Mouse (Mus musculus): ENCODE data around the gene Mrtfa. TPM values are rescaled to one million over a fixed set of nuclear protein-coding genes. Genes with fewer than 3 reads are reported as not detected.
A peak's percentile ranks its signal among the peaks of the same experiment; 100 is the strongest.

Gene Mrtfa
- polyA plus RNA-seq, 1 experiment from 2014 or later: 32.0 TPM

DNA sequence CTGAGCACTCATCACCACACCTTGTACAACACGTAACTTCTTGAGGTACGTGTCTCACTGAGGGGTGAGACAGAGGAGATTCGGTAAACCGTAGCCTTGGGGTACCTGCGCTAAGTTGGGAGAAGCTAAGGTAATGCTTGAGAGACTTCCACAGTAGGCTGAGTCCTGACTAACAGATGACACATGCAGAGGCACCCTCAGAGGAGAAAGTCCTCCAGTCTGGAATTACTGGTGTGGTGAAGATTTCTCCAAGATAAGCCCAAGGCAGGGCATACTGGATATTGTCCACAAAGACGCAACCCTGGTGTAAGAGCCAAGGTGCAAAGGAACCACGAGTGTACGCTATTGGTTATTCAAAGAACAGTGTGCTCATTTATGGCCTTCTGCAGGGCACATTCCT lies 2.3 kb upstream of the Mrtfa start:
- H3K27ac ChIP-seq: no peak overlapping the region
- ATAC-seq: no peak
- peaks cover under 1% of the 10 kb centered on the region; the same call in 1 of the 2 replicates for H3K36me3 ChIP-seq
- H3K4me1 ChIP-seq (replicated peaks): peaks cover 20% of the 10 kb centered on the region
- no peak overlapping the region for H3K4me2 ChIP-seq (replicated peaks)
- no peaks in the 10 kb centered on the region for H3K27me3 ChIP-seq
- no peak overlapping the region for H3K4me3 ChIP-seq (replicated peaks)
- H3K9me3 ChIP-seq: no peaks in the 10 kb centered on the region
- 95% methylated on average over 8 of the region's 8 CpGs for WGBS
- H3K9ac ChIP-seq (replicated peaks): no peak overlapping the region

DNA sequence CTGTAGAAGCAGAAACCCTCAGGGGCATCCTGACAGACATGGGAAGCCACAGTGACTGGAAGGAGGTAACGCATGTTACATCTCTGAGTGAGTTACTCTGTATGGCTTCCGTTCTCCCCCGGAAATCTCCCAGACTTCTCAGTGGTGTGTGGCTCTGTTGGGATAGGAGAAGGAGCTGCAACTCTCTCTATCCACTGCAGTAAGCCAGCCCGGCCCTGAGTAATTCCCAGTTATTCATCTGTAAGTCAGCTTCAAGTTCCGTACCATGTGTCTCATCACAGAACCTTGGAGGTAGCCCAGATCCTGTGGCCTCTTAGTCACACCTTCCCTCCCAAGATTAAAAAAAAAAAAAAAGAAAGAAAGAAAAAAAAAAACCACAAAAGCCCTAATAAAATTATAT lies 1.8 kb upstream of the Mrtfa start:
- Histone ChIP-seq H3K4me1 (replicated peaks) (peaks cover 20% of the 10 kb centered on the region), H3K36me3 (peaks cover 5% of the 10 kb centered on the region; the same call in 1 of the 2 replicates), H3K4me3 (replicated peaks) (no peak overlapping the region), H3K4me2 (replicated peaks) (no peak overlapping the region), H3K27me3 (no peaks in the 10 kb centered on the region), H3K9me3 (no peaks in the 10 kb centered on the region), H3K9ac (replicated peaks) (no peak overlapping the region), H3K27ac (no peak overlapping the region)
- no peak for ATAC-seq
- WGBS: 87% methylated on average over 5 of the region's 5 CpGs

DNA sequence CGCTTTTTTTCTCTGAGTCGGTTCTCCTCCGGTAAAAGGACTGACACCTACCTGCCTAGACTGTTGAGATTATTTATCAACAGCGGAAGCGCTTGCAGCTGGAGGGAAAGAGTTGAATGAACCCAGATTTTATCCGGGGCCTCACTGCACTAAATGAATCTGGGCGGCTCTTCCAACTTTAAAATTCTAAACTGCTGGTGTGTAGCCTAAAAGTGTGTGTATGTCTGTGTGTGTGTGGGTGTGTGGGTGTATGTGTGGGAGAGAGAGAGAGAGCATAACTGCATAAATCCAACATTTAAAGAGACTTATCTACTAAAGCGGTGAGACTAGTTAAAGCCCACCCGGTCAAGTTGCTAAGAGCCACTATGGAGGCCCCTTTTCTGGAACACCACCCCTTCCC lies 746 bp upstream of the Mrtfa start:
- H3K36me3 ChIP-seq: peaks cover 11% of the 10 kb centered on the region; the same call in 1 of the 2 replicates
- H3K27me3 ChIP-seq: no peaks in the 10 kb centered on the region
- peak overlapping the region; percentile 52 for H3K4me2 ChIP-seq (replicated peaks)
- peaks cover 20% of the 10 kb centered on the region for H3K4me1 ChIP-seq (replicated peaks)
- H3K9ac ChIP-seq (replicated peaks): peak overlapping the region; percentile 65; the same call in 1 of the 2 replicates
- H3K27ac ChIP-seq: no peak overlapping the region
- WGBS: 28% methylated on average over 9 of the region's 9 CpGs
- H3K4me3 ChIP-seq (replicated peaks): peak overlapping the region; percentile 96
- ATAC-seq: no peak
- no peaks in the 10 kb centered on the region for H3K9me3 ChIP-seq

DNA sequence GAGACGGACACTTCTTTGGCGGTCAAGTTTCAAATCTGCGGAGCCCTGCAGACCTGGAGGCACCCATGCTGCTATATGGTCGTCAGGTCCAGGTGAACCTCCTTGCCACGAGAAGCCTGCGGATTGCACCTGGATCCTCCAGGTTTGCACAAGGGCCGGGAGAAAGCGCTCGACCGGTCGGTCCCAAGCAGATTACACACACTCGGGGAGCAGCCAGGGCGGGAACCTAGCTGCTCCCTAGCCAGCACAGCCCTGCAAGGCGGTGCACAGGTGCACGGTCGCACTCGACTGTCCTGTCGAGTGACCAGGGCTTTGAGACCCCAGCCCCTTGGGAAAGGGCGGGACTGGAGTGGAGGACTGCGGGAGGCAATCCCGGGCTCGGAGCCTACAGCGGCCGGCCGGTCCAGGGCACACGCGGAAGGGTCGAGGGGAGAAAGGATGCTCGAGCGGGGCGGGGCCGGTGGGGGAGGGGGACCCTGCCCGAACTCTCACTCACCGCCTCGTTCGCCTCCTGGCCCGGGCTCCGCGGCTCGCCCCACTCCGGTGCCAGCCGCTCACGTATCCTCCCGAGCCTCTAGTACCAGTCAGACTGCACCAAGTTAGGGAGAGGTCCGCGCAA lies 437 bp downstream of the Mrtfa start:
- no peaks in the 10 kb centered on the region for H3K27me3 ChIP-seq
- H3K27ac ChIP-seq: peak overlapping the region; percentile 83
- H3K36me3 ChIP-seq: peaks cover 11% of the 10 kb centered on the region; the same call in 1 of the 2 replicates
- H3K4me2 ChIP-seq (replicated peaks): peak overlapping the region; percentile 68
- peaks cover 20% of the 10 kb centered on the region for H3K4me1 ChIP-seq (replicated peaks)
- no peaks in the 10 kb centered on the region for H3K9me3 ChIP-seq
- H3K9ac ChIP-seq (replicated peaks): peak overlapping the region; percentile 94
- H3K4me3 ChIP-seq (replicated peaks): peak overlapping the region; percentile 96
- no peak for ATAC-seq
- under 1% methylated on average over 46 of the region's 46 CpGs for WGBS

DNA sequence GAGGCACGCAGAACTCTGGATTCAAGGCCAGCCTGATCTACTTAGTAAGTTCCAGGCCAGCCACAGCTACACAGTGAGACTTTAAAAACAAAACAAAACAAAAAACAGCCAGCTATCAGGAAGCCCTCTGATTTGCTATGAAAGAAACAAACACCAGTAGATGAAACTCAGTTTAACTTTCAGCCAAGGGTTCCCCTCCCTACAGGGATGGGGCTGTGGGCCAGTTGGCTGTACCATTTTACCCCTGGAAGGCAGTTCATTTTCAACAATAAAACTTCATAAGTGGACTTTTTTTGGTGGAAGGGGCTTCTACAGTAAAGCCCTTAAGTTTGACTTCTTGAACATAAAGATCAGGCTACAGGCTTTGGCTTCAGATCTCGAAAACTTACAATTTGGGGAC lies 1.5 kb downstream of the Mrtfa start:
- Histone ChIP-seq H3K9ac (replicated peaks) (peak overlapping the region; percentile 94), H3K4me1 (replicated peaks) (peaks cover 20% of the 10 kb centered on the region)
- 93% methylated on average over 2 of the region's 2 CpGs for WGBS

DNA sequence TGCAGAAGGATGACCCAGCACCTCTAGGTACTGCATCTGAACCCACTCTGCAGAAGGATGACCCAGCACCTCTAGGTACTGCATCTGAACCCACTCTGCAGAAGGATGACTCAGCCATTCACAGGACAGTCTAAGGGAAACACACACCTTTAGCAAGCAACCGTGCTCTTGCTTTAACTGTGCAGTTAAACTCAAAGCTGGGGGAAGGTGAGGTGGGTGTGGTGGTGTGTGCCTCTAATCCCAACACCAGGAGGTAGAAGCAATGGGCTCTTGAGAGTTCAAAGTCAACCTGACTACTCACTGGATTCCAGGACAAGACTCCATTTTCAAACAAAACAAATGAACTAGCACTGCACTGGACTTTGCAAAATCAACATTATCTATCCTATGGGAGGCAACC lies 5.6 kb downstream of the Mrtfa start:
- WGBS: 100% methylated on average over 1 of the region's 1 CpGs
- ATAC-seq: no peak
- no peak overlapping the region for H3K27ac ChIP-seq
- H3K4me2 ChIP-seq (replicated peaks): no peak overlapping the region
- peaks cover 19% of the 10 kb centered on the region for H3K4me1 ChIP-seq (replicated peaks)
- no peak overlapping the region for H3K4me3 ChIP-seq (replicated peaks)
- H3K36me3 ChIP-seq: peaks cover 11% of the 10 kb centered on the region; the same call in 1 of the 2 replicates
- H3K9me3 ChIP-seq: no peaks in the 10 kb centered on the region
- no peak overlapping the region for H3K9ac ChIP-seq (replicated peaks)
- no peaks in the 10 kb centered on the region for H3K27me3 ChIP-seq

More for the DNA sequence above, 1.5 kb downstream of the Mrtfa start:
- H3K27me3 ChIP-seq: no peaks in the 10 kb centered on the region
- no peak for ATAC-seq
- no peaks in the 10 kb centered on the region for H3K9me3 ChIP-seq
- H3K4me3 ChIP-seq (replicated peaks): peak overlapping the region; percentile 96
- peak overlapping the region; percentile 68 for H3K4me2 ChIP-seq (replicated peaks)
- H3K27ac ChIP-seq: no peak overlapping the region
- peaks cover 11% of the 10 kb centered on the region; the same call in 1 of the 2 replicates for H3K36me3 ChIP-seq

DNA sequence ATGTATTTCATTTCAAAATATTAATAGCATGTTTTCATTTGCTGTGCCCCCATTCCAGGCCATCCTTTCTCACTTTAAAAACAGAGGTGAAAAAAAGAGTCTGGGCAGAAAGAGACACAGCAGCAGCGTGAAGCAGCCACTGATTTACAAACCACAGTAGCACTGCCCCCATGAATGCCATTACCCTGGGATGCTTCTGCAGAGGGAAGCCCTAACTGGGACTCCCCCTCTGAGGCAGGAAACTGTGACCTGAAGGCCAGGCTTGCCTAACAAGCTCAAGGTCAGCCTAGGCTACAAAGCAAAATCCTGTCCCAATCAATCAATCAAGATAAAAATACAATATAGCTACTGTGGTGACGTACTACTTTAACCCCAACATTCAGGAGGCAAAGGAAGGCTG lies 9.3 kb downstream of the Mrtfa start:
- no peak for ATAC-seq
- H3K9me3 ChIP-seq: no peaks in the 10 kb centered on the region
- no peak overlapping the region for H3K4me3 ChIP-seq (replicated peaks)
- no peak overlapping the region for H3K9ac ChIP-seq (replicated peaks)
- H3K4me2 ChIP-seq (replicated peaks): no peak overlapping the region
- peaks cover 13% of the 10 kb centered on the region; the same call in 1 of the 2 replicates for H3K4me1 ChIP-seq (replicated peaks)
- WGBS: 82% methylated on average over 2 of the region's 2 CpGs
- H3K27me3 ChIP-seq: no peaks in the 10 kb centered on the region
- H3K27ac ChIP-seq: no peak overlapping the region
- H3K36me3 ChIP-seq: no peaks in the 10 kb centered on the region

DNA sequence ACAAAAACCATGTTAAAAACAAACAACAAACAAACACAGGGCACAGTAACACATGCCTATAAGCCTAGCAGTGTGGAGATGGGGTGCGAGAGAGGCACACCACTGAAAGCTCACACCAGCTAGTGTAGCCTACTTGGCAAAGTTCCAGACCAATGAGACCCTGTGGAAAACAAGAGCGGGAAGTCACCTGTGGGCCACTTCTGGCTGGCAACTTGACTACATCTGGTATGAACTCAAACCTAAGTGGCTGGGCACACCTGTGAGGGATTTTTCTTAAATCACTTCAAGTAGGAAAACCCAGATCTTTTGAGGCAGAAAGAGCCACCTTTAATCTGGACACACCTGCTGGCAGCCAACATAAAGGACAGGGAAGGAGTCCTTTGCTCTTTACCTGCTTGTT lies 11.0 kb downstream of the Mrtfa start:
- 0 out of 2 replicates have a peak, but pooled peaks cover 3% of the 10 kb centered on the region for H3K36me3 ChIP-seq
- no peak for ATAC-seq

DNA sequence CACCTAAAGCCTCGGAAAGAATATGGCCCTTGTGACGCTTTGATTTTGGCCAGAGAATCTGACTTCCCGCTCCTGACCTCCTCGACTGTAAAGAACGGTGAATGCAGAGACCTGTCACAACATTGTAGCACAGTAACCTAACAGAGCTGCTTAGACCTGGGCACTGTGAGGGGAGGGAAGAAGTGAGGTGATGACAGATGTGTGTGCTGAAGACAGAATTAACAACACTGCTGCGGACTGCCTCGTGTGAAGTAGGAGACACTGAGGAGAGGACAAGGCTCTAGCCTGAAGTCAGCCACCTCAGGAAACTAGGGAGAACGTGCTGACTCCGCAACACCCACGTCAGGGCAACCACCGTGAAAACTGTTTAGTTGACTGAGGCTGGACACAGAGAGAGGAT lies 11.9 kb downstream of the Mrtfa start:
- Histone ChIP-seq H3K4me1 (replicated peaks) (peaks cover 13% of the 10 kb centered on the region; the same call in 1 of the 2 replicates), H3K27ac (no peak overlapping the region), H3K27me3 (no peaks in the 10 kb centered on the region), H3K36me3 (peaks cover 10% of the 10 kb centered on the region; the same call in 1 of the 2 replicates), H3K4me3 (replicated peaks) (no peak overlapping the region), H3K9ac (replicated peaks) (no peak overlapping the region), H3K4me2 (replicated peaks) (no peak overlapping the region), H3K9me3 (no peaks in the 10 kb centered on the region)
- ATAC-seq: no peak
- WGBS: 88% methylated on average over 11 of the region's 11 CpGs

More for the DNA sequence above, 11.0 kb downstream of the Mrtfa start:
- no peak overlapping the region for H3K27ac ChIP-seq
- no peak overlapping the region for H3K4me2 ChIP-seq (replicated peaks)
- H3K4me1 ChIP-seq (replicated peaks): peaks cover 13% of the 10 kb centered on the region; the same call in 1 of the 2 replicates
- WGBS: 90% methylated on average over 2 of the region's 2 CpGs
- no peak overlapping the region for H3K9ac ChIP-seq (replicated peaks)
- no peak overlapping the region for H3K4me3 ChIP-seq (replicated peaks)
- no peaks in the 10 kb centered on the region for H3K9me3 ChIP-seq
- H3K27me3 ChIP-seq: no peaks in the 10 kb centered on the region

DNA sequence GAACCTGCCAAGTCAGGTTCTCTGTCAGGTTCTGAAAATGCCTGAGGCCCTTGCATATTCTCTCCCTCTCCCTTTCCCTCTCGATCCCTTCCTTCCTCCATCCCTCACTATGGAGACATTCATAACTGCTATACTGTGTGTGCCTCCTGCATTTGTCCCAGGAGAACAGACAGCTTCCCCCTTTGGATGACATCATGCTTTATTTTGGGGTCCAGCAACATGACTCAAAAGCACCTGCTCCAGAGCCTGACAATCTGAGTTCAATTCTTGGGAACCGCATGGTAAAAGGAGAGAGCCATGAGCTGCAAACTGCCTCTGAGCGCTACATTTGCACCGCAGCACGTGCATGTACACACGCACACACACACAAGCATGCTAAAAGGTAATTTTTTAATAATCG lies 12.7 kb downstream of the Mrtfa start:
- H3K4me2 ChIP-seq (replicated peaks): no peak overlapping the region
- no peak for ATAC-seq
- peaks cover 10% of the 10 kb centered on the region; the same call in 1 of the 2 replicates for H3K36me3 ChIP-seq
- WGBS: 94% methylated on average over 7 of the region's 7 CpGs
- no peaks in the 10 kb centered on the region for H3K27me3 ChIP-seq
- no peaks in the 10 kb centered on the region for H3K9me3 ChIP-seq
- H3K4me1 ChIP-seq (replicated peaks): peaks cover 13% of the 10 kb centered on the region; the same call in 1 of the 2 replicates
- no peak overlapping the region for H3K4me3 ChIP-seq (replicated peaks)
- no peak overlapping the region for H3K9ac ChIP-seq (replicated peaks)
- H3K27ac ChIP-seq: no peak overlapping the region

DNA sequence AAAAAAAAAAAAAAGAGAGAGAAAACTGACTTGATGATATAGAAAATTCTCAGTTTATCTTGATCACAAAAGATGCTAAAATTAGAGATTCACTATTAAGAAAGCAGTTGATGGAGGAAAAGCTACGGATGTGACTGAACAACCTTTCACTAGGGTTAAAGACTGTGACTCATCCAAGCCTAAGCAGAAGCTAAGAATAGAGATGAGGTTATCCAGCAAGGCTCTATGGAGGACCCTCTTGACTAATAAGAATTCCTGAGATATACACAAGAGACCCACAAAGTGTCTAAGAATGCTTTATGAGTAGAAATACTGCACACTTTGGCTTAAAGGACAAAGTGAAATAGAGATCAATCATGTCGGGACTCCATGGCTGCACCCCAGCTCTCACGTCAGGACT lies 14.9 kb downstream of the Mrtfa start:
- no peaks in the 10 kb centered on the region for H3K27me3 ChIP-seq
- no peak overlapping the region for H3K9ac ChIP-seq (replicated peaks)
- 0 out of 2 replicates have a peak, but pooled peaks cover 10% of the 10 kb centered on the region for H3K4me1 ChIP-seq (replicated peaks)
- H3K9me3 ChIP-seq: no peaks in the 10 kb centered on the region
- 96% methylated on average over 3 of the region's 3 CpGs for WGBS
- no peak overlapping the region for H3K4me3 ChIP-seq (replicated peaks)
- ATAC-seq: no peak
- H3K4me2 ChIP-seq (replicated peaks): no peak overlapping the region
- no peak overlapping the region for H3K27ac ChIP-seq
- H3K36me3 ChIP-seq: peaks cover 15% of the 10 kb centered on the region

DNA sequence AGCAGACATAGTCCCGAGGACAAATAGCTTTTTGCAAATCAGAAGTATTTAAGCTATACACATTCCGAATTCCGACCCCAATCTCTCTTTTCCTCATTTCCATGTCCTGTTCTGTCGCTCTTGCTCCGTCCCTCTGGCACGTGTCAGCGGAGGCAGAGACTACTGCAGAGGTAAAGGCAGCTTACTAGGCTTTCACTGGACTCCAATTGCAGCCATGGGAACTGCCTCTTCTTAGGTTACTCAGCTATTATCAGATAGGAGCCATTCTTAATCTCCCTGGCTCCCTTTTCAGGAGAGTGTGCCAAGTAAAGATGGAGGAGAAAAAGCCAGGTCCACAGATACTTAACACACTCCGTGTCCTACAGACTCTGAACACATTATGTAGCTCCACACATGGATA lies 18.3 kb downstream of the Mrtfa start:
- Histone ChIP-seq H3K9me3 (no peaks in the 10 kb centered on the region), H3K4me3 (replicated peaks) (no peak overlapping the region), H3K27ac (no peak overlapping the region), H3K4me1 (replicated peaks) (0 out of 2 replicates have a peak, but pooled peaks cover 9% of the 10 kb centered on the region), H3K36me3 (peaks cover 15% of the 10 kb centered on the region), H3K4me2 (replicated peaks) (no peak overlapping the region), H3K9ac (replicated peaks) (no peak overlapping the region), H3K27me3 (no peaks in the 10 kb centered on the region)
- 91% methylated on average over 8 of the region's 8 CpGs for WGBS
- ATAC-seq: no peak

Data from midbrain, embryonic 13.5 days (tissue).